Mouse (Mus musculus): ENCODE data around the gene Noct. TPM values are rescaled to one million over a fixed set of nuclear protein-coding genes. Genes with fewer than 3 reads are reported as not detected.

Gene Noct
- polyA plus RNA-seq, 1 experiment from 2014 or later: 21.5 TPM

GRCm38 (mm10) chr3:51233918-51234751 is 9.9 kb downstream of the Noct start:
- WGBS: 51% methylated on average over 13 of the region's 13 CpGs
- Histone ChIP-seq H3K27ac (replicated peaks) (no peak overlapping the region), H3K4me2 (no peak overlapping the region), H3K4me3 (no peak overlapping the region), H3K9ac (0 out of 2 replicates have a peak overlapping the region, but pooled peaks have one; percentile 8), H3K4me1 (replicated peaks) (peaks cover 15% of the 10 kb centered on the region), H3K9me3 (no peaks in the 10 kb centered on the region), H3K36me3 (no peaks in the 10 kb centered on the region; the same call in 1 of the 2 replicates), H3K27me3 (no peaks in the 10 kb centered on the region)
- ATAC-seq (ENCODE audit: low read depth): peak; percentile 82

GRCm38 (mm10) chr3:51234752-51235055 is 10.5 kb downstream of the Noct start:
- Histone ChIP-seq H3K4me1 (replicated peaks) (peaks cover 15% of the 10 kb centered on the region; the same call in 1 of the 2 replicates), H3K4me2 (no peak overlapping the region), H3K4me3 (no peak overlapping the region), H3K9ac (0 out of 2 replicates have a peak overlapping the region, but pooled peaks have one; percentile 8), H3K9me3 (no peaks in the 10 kb centered on the region), H3K27ac (replicated peaks) (0 out of 2 replicates have a peak overlapping the region, but pooled peaks have one; percentile 28), H3K27me3 (no peaks in the 10 kb centered on the region), H3K36me3 (peaks cover 5% of the 10 kb centered on the region)
- peak; percentile 30; the same call in 1 of the 2 replicates for ATAC-seq (ENCODE audit: low read depth)
- 82% methylated on average over 5 of the region's 5 CpGs for WGBS

GRCm38 (mm10) chr3:51238515-51238914 is 14.3 kb downstream of the Noct start:
- Histone ChIP-seq H3K36me3 (peaks cover 5% of the 10 kb centered on the region), H3K9ac (no peak overlapping the region), H3K9me3 (no peaks in the 10 kb centered on the region), H3K27ac (replicated peaks) (no peak overlapping the region), H3K27me3 (no peaks in the 10 kb centered on the region), H3K4me3 (no peak overlapping the region), H3K4me1 (replicated peaks) (peaks cover 14% of the 10 kb centered on the region; the same call in 1 of the 2 replicates), H3K4me2 (no peak overlapping the region)
- 96% methylated on average over 7 of the region's 7 CpGs for whole genome bisulfite sequencing
- ATAC-seq (ENCODE audit: low read depth): no peak

GRCm38 (mm10) chr3:51239541-51239940 is 15.3 kb downstream of the Noct start:
- WGBS: 96% methylated on average over 3 of the region's 3 CpGs
- Histone ChIP-seq H3K4me3 (no peak overlapping the region), H3K9me3 (no peaks in the 10 kb centered on the region), H3K9ac (no peak overlapping the region), H3K27me3 (no peaks in the 10 kb centered on the region), H3K4me1 (replicated peaks) (peaks cover 3% of the 10 kb centered on the region; the same call in 1 of the 2 replicates), H3K4me2 (no peak overlapping the region), H3K36me3 (peaks cover 5% of the 10 kb centered on the region), H3K27ac (replicated peaks) (no peak overlapping the region)
- no peak for ATAC-seq (ENCODE audit: low read depth)

- no peak overlapping the region for H3K4me2 ChIP-seq
- H3K9ac ChIP-seq: no peak overlapping the region
- H3K27me3 ChIP-seq: no peaks in the 10 kb centered on the region
- ATAC-seq (ENCODE audit: low read depth): 0 out of 2 replicates have a peak, but pooled peaks have one; percentile 23
- WGBS: 75% methylated on average over 16 of the region's 16 CpGs
- H3K4me3 ChIP-seq: no peak overlapping the region
- no peak overlapping the region for H3K27ac ChIP-seq (replicated peaks)
- no peaks in the 10 kb centered on the region for H3K9me3 ChIP-seq
- no peaks in the 10 kb centered on the region for H3K4me1 ChIP-seq (replicated peaks)
- peaks cover 45% of the 10 kb centered on the region for H3K36me3 ChIP-seq
Measured at GRCm38 (mm10) chr3:51247704-51248103, 23.5 kb downstream of the Noct start.

GRCm38 (mm10) chr3:51248600-51248999 is 24.4 kb downstream of the Noct start:
- Histone ChIP-seq H3K9me3 (no peaks in the 10 kb centered on the region), H3K4me2 (no peak overlapping the region), H3K4me3 (no peak overlapping the region), H3K4me1 (replicated peaks) (no peaks in the 10 kb centered on the region), H3K9ac (no peak overlapping the region), H3K36me3 (peaks cover 53% of the 10 kb centered on the region), H3K27ac (replicated peaks) (no peak overlapping the region), H3K27me3 (no peaks in the 10 kb centered on the region)
- ATAC-seq (ENCODE audit: low read depth): no peak
- 91% methylated on average over 6 of the region's 6 CpGs for WGBS

GRCm38 (mm10) chr3:51249460-51249859 is 25.2 kb downstream of the Noct start:
- 86% methylated on average over 11 of the region's 11 CpGs for WGBS
- Histone ChIP-seq H3K4me2 (no peak overlapping the region), H3K4me1 (replicated peaks) (no peaks in the 10 kb centered on the region), H3K27ac (replicated peaks) (no peak overlapping the region), H3K9ac (no peak overlapping the region), H3K9me3 (no peaks in the 10 kb centered on the region), H3K27me3 (no peaks in the 10 kb centered on the region), H3K36me3 (peaks cover 62% of the 10 kb centered on the region), H3K4me3 (no peak overlapping the region)
- ATAC-seq (ENCODE audit: low read depth): no peak

- Histone ChIP-seq H3K27me3 (no peaks in the 10 kb centered on the region), H3K4me2 (no peak overlapping the region), H3K4me3 (no peak overlapping the region), H3K27ac (replicated peaks) (no peak overlapping the region), H3K36me3 (peaks cover 66% of the 10 kb centered on the region), H3K4me1 (replicated peaks) (no peaks in the 10 kb centered on the region), H3K9me3 (no peaks in the 10 kb centered on the region), H3K9ac (no peak overlapping the region)
- no peak for ATAC-seq (ENCODE audit: low read depth)
- WGBS: 97% methylated on average over 13 of the region's 13 CpGs
Measured at GRCm38 (mm10) chr3:51249866-51250265, 25.6 kb downstream of the Noct start.

- Histone ChIP-seq H3K27ac (replicated peaks) (no peak overlapping the region), H3K27me3 (no peaks in the 10 kb centered on the region), H3K9ac (no peak overlapping the region), H3K4me1 (replicated peaks) (no peaks in the 10 kb centered on the region), H3K4me3 (no peak overlapping the region), H3K36me3 (peaks cover 75% of the 10 kb centered on the region), H3K4me2 (no peak overlapping the region), H3K9me3 (no peaks in the 10 kb centered on the region)
- 89% methylated on average over 5 of the region's 5 CpGs for WGBS
- no peak for ATAC-seq (ENCODE audit: low read depth)
Measured at GRCm38 (mm10) chr3:51251057-51251456, 26.8 kb downstream of the Noct start.

GRCm38 (mm10) chr3:51252223-51252622 is 28.0 kb downstream of the Noct start:
- H3K36me3 ChIP-seq: peaks cover 86% of the 10 kb centered on the region
- no peak overlapping the region for H3K9ac ChIP-seq
- WGBS: 97% methylated on average over 1 of the region's 1 CpGs
- H3K4me2 ChIP-seq: no peak overlapping the region
- H3K9me3 ChIP-seq: no peaks in the 10 kb centered on the region
- ATAC-seq (ENCODE audit: low read depth): no peak
- H3K27ac ChIP-seq (replicated peaks): no peak overlapping the region
- H3K4me1 ChIP-seq (replicated peaks): no peaks in the 10 kb centered on the region
- H3K4me3 ChIP-seq: no peak overlapping the region
- no peaks in the 10 kb centered on the region for H3K27me3 ChIP-seq

- H3K9me3 ChIP-seq: no peaks in the 10 kb centered on the region
- no peaks in the 10 kb centered on the region for H3K27me3 ChIP-seq
- no peak for ATAC-seq (ENCODE audit: low read depth)
- WGBS: 94% methylated on average over 12 of the region's 12 CpGs
- peaks cover 89% of the 10 kb centered on the region for H3K36me3 ChIP-seq
- no peak overlapping the region for H3K9ac ChIP-seq
- H3K4me3 ChIP-seq: no peak overlapping the region
- no peak overlapping the region for H3K4me2 ChIP-seq
- no peak overlapping the region for H3K27ac ChIP-seq (replicated peaks)
- H3K4me1 ChIP-seq (replicated peaks): no peaks in the 10 kb centered on the region
Measured at GRCm38 (mm10) chr3:51252689-51253402, 28.6 kb downstream of the Noct start.

GRCm38 (mm10) chr3:51254784-51255183 is 30.5 kb downstream of the Noct start:
- Histone ChIP-seq H3K36me3 (peaks cover 87% of the 10 kb centered on the region), H3K27ac (replicated peaks) (no peak overlapping the region), H3K4me1 (replicated peaks) (no peaks in the 10 kb centered on the region), H3K9ac (no peak overlapping the region), H3K27me3 (no peaks in the 10 kb centered on the region), H3K9me3 (no peaks in the 10 kb centered on the region), H3K4me3 (no peak overlapping the region), H3K4me2 (no peak overlapping the region)
- ATAC-seq (ENCODE audit: low read depth): no peak; the same call in 1 of the 2 replicates
- WGBS: 96% methylated on average over 7 of the region's 7 CpGs

Measured in neural tube, embryonic 13.5 days (tissue).